Mouse (Mus musculus) monocyte, adult 2 months (primary cell): Measurements from ENCODE around the gene Cdk14.
"Not testable (repeated sequence)": the region's sequence is repeated elsewhere in the genome, so short reads cannot be mapped to it uniquely, and the experiment has no call there.

Experiments used
- DNase-seq, 2 experiments: peaks; one replicate each; pipeline ENCODE4 v3.0.0; 2022; ENCODE audit warnings: low spot score in 2 of 2, low read depth in 1 of 2

Cdk14 gene

DNA sequence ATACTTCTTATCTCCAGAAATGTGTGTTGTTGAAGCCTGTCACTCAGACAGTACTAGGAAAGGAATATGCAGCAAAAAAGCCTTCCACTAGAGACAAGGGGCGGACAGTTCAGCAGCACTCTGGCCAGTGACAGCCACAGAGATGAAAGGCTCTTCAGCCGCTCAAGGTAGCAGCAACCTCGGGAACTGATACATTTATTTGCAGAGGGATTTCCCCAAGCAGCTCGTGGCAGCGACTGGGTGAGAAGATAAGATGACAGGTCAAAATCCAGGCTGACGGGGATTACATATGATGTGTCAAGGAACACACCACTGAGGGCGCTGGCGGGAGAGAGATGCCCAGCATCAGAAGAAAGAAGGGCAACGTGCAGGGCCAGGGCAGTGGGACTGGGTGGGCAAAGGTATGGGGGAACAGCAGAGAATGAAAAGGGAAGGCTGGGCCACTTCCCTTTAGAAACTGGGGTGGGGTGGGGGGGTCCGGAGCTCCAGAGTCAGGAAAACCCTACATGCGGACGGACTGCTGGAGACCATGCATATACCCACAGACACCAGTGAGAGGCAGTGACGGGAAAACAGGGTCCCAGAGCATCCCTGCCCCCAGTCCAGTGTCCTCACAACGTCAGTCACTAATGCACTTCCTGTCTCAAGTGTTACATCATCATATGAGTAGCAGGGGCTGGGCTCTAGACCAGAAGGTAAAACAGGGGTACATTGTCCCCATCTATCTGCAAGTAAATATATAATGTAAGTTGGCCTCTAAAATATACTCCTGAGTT, 51.5 kb downstream of the Cdk14 start:
- DNase-seq, result no peak

GRCm38 (mm10) chr5:5367550-5367949, 52.6 kb downstream of the Cdk14 start:
- DNase-seq, result no peak

- no peak for DNase-seq
These were observed 54.6 kb downstream of the Cdk14 start for GRCm38 (mm10) chr5:5365285-5366076.

- no peak for DNase-seq
These were observed 58.4 kb downstream of the Cdk14 start for GRCm38 (mm10) chr5:5361684-5362083.

DNA sequence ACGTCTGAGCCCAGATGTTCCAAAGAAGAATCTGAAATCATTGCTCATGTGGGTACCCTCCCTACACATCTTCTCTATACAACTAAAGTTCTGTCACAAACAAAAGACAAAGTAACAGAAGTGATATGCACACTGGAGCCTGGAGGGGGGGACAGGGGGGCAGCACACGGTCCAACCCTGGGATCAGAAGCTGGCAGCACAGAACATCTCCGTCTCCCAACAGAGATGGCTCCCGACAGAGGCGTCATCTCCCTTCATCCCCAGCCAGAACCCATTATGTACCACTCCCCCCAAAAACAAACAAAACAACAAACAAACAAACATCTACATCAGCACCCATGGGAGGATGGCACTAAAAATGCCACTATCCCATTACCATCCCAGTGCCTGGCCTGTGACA, 59.8 kb downstream of the Cdk14 start:
- DNase-seq, result no peak

GRCm38 (mm10) chr5:5359915-5360314, 60.2 kb downstream of the Cdk14 start:
- DNase-seq, result no peak

DNA sequence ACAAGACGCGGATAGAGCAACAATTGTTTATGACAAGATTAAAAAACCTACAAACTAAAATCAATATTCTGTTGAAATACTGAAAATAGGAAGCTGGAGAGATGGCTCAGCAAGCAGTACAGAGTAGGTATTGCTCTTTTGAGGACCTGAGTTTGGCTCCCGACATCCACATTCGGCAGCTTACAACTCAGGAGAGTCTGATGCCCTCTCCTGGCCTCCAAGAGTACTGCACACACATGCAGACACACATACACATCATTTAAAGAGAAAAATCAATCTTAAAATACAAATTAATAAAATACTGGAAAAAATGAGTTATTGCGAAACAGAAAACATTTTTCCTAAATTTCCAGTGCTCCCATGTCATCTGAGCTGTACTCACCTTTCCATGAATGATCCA, 60.7 kb downstream of the Cdk14 start:
- DNase-seq, result no peak

- no peak for DNase-seq
These were observed 61.9 kb downstream of the Cdk14 start for GRCm38 (mm10) chr5:5358019-5358717.

DNA sequence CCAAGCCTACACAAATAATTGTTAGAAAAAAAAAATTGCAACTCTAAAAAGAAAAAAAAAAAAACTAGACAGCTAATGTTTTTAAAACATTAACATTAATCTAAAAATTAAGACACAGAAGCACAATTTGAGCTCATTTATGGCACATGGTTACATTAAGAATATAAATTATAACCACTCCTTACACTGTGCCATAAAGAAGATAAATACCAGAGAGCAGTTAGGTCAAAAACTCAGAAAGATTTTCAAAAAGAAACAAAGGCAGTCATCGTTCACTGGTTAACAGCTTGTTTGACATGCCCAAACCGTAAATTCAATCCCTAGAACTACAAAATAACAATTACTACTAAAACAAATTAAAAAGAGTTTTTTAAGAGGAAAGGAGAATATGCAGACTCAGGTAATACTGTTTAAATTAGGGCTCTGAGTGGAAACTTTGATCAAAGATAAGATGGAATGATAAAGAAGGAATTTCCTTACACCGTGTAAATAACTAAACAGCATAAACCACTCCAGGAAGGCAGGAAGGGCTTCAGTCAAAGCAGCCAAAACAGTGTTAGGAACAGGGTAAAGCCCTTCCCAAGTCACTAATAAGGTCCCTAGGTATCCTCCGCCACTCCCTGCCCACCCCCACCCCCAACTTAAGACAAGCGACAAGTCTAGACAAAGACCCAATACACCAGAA, 65.3 kb downstream of the Cdk14 start:
- DNase-seq, result no peak

- no peak for DNase-seq
These were observed 66.2 kb downstream of the Cdk14 start for GRCm38 (mm10) chr5:5353946-5354345.

DNA sequence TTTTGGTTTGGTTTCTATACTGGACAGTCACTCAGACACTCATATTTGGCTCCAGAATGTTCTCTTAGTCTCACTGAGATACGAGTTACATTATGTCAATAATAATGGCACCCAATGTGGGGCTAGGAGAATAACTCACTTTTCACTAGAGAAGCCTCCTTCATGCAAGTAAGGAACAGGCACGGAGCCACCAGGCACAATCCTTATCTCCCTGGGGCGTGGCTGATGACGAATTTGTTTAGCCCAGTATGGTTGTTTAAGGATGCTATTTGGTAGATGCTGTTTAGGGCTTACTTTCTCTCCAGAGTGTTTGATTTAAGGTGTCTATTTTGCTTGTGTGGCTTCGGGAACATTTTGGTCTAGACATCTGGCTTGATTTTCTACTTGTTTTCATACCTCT, 75.5 kb downstream of the Cdk14 start:
- no peak for DNase-seq

DNA sequence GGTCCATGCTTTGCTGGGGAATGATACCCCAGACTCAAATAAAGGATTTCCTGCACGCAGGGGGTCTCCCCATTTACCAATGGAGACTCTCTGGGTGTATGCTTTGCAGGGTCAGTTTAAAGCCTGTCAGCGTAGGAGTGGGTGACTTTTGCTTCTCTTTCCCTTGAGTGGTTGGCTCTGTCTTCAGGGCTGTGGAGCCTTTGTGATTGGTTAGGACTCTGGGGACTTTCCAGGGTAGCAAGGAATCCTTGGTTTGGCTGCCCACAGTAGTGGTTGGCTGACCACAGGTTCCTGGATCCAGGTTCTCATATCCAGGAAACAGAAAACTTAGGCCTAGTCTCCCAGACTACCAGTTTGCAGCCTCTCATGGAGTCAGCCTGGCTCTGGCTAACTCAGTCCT, 76.4 kb downstream of the Cdk14 start:
- DNase-seq, result no peak

DNA sequence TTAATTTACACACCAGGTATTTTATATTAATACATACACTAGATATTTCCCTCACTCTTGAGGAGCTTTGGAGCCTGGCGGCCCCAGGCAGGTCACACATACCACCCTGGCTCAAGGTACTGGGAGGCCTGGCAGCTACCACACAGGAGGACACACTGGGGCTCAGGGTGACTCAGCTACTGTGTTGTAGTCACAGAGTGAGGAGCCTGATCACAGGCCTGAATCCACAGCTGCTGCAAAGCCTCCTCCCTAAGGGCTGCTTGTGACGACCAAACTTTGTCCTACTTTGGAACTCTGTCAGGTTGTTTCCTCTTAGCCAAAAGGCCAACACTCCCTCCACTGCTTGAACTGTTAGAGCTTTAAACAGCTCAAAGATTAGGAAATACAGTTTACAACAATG, 76.8 kb downstream of the Cdk14 start:
- DNase-seq, result no peak

DNA sequence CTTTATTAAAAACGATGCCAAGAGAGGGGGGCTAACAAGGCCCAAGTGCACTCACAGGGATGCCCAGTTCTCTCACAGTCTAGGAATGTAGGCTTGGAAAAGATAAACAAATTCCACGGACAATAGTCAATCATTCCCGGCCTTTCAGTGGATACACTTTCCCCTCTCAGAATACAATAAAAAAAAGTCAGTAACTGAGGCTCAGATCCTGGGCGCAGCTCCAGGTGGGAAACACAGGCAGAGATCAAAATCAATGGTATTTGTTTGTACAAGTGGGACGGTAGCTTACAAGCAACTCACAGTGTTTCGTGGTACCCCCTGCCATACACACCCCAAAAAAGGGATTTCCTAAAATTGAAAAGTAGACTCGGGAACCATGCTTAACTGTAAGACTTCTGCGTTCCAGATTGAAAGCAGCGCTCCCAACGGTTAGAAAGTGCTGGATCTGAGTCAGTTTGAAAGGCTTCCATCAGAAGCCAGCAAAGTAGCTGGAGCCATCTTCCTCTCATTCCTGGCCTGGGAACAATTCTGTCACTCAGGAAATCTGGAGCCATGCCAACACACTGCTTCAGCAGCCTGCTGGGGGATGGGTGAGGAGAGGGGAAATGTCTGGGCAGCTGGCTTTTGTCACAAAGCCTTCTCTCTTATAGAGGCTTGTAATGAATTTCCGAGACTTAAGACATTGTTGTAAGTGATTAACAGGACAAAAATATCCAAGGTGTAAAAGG, 77.5 kb downstream of the Cdk14 start:
- DNase-seq, result no peak

DNA sequence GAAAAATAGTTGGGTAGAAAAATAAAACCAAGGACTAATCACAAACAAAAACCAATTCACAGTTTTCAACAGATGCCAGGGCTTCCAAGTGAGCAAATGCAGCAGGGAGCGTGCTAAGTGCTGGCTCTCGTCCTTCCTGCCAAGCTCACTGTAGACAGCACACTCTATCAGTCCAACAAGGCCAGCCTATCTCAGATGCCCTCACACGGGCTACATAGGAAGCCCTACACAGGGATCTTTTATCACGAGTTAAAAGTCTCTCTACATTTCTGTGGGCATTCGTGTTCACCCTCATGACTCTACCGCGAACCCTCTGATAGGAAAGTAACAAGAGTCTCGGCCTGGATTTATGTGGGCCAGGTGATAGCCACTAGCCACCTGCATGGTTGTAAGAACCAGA, 78.5 kb downstream of the Cdk14 start:
- DNase-seq, result no peak

DNA sequence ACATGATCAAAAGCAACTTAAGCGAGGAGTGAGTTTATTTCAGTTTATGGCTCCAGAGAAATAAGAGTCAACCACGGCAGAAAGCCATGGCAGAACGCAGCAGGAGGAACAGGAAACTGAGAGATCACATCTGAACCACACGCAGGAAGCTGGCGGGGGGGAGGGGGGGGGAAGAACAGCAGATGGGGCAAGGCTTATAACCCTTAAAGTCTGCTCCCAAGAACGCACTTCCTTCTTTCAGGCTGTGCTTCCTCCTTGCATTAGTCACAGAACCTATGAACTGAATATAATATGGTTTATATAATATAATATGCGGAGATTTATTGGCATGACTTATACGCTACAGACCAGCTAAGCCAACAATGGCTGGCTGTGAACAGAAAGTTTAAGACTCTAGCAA, 86.2 kb downstream of the Cdk14 start:
- DNase-seq, result no peak

- no peak for DNase-seq
These were observed 89.1 kb downstream of the Cdk14 start for GRCm38 (mm10) chr5:5330926-5331460.

DNA sequence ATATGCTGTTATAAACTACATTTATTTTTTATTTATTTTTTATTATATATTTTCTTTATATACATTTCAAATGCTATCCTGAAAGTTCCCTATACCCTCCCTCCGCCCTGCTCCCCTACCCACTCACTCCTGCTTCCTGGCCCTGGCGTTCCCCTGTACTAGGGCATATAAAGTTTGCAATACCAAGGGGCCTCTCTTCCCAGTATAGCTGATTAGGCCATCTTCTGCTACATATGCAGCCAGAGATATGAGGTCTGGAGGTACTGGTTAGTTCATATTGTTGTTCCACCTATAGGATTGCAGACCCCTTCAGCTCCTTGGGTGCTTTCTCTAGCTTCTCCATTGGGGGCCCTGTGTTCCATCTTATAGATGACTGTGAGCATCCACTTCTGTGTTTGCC, 91.1 kb downstream of the Cdk14 start:
- not testable (repeated sequence) for DNase-seq

DNA sequence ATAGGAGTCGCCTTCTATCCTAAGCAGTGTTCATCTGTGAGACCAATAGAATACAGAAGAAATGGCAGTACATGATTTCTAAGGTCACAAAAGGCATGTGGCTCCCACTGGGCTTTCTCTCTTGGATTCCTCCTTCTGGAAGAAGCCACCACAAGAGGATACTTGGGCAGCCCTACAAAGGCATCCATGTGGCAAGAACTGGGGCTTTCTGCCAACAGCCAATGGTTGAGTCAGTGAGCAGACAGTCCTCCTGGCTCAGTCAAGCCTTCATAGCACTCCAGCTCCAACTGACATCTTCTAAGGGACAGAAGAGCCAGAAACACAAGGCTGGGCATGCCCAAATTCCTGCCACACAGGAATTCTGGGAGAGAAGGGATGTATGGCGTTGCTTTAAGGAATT, 93.4 kb downstream of the Cdk14 start:
- DNase-seq, result no peak

GRCm38 (mm10) chr5:5322699-5323098, 97.4 kb downstream of the Cdk14 start:
- DNase-seq, result no peak
